Mouse (Mus musculus) ES-Bruce4 (cell line): ENCODE data around the gene Ctu2. TPM values are rescaled to one million over a fixed set of nuclear protein-coding genes. Genes with fewer than 3 reads are reported as not detected.

Experiments
- H3K27ac ChIP-seq: 2 replicates; pipeline ENCODE4 v1.5.1; 2012; ENCODE audit warnings: low read length, inconsistent platforms; ENCODE audit not compliant: insufficient read depth
- H3K27me3 ChIP-seq: 2 replicates; pipeline ENCODE4 v1.6.1; 2012; ENCODE audit warnings: mild to moderate bottlenecking, low read length, inconsistent platforms; ENCODE audit not compliant: control insufficient read depth, poor library complexity, insufficient read depth, severe bottlenecking
- H3K36me3 ChIP-seq: 2 replicates; pipeline ENCODE4 v1.6.1; 2012; ENCODE audit warnings: inconsistent platforms, mild to moderate bottlenecking, low read length, moderate library complexity; ENCODE audit not compliant: control insufficient read depth, poor library complexity, insufficient read depth, severe bottlenecking
- H3K4me1 ChIP-seq: one replicate; pipeline ENCODE4 v1.8.1; 2011; ENCODE audit warnings: low read length; ENCODE audit not compliant: control insufficient read depth, insufficient read depth
- H3K4me3 ChIP-seq: 2 replicates; pipeline ENCODE4 v1.5.1; 2011; ENCODE audit warnings: low read depth, mild to moderate bottlenecking, low read length
- H3K9ac ChIP-seq: 2 replicates; pipeline ENCODE4 v1.6.1; 2012; ENCODE audit warnings: low read depth, mild to moderate bottlenecking, inconsistent platforms; ENCODE audit not compliant: poor library complexity, severe bottlenecking
- H3K9me3 ChIP-seq: replicated peaks from 2 replicates; pipeline ENCODE4 v1.6.1; 2012; ENCODE audit warnings: mild to moderate bottlenecking, low read length, inconsistent platforms; ENCODE audit not compliant: control insufficient read depth, poor library complexity, insufficient read depth, severe bottlenecking
- CTCF ChIP-seq: IDR thresholded peaks from one replicate; pipeline ENCODE4 v1.8.1; 2011; ENCODE audit warnings: low read depth, low read length
- EP300 ChIP-seq: IDR thresholded peaks from 2 replicates; pipeline ENCODE4 v1.6.1; 2011; ENCODE audit warnings: low read depth, low read length; ENCODE audit not compliant: insufficient read depth
- POLR2A ChIP-seq: IDR thresholded peaks from one replicate; pipeline ENCODE4 v1.8.1; 2011; ENCODE audit warnings: low read length; ENCODE audit not compliant: insufficient read depth
- polyA plus RNA-seq: library from polyadenylated mRNA; stranded (reverse); fragments of >200 nt; gene quantifications from 2 replicates; pipeline ENCODE4 v1.2.4, GENCODE M21; 2011; ENCODE audit warnings: low read depth; ENCODE audit not compliant: missing spikeins, insufficient read depth, insufficient read length

The Ctu2 gene
- polyA plus RNA-seq, 1 experiment = 44.2 TPM

- Histone ChIP-seq H3K9ac (peak overlapping the region; percentile 6; the same call in 1 of the 2 replicates), H3K27ac (no peak overlapping the region), H3K9me3 (no peaks in the 10 kb centered on the region), H3K4me1 (no peaks in the 10 kb centered on the region), H3K27me3 (no peaks in the 10 kb centered on the region), H3K36me3 (peaks cover 47% of the 10 kb centered on the region), H3K4me3 (0 out of 2 replicates have a peak overlapping the region, but pooled peaks have one; percentile 7)
- TF ChIP-seq CTCF (no peak), EP300 (no peak), POLR2A (no peak)
These were observed 21.2 kb downstream of the Ctu2 start for GRCm38 (mm10) chr8:122497016-122497734.

- H3K27me3 ChIP-seq = no peaks in the 10 kb centered on the region
- H3K9ac ChIP-seq = peak overlapping the region; percentile 6; the same call in 1 of the 2 replicates
- no peak for TF ChIP-seq EP300
- peak; percentile 84 for TF ChIP-seq CTCF
- peaks cover 41% of the 10 kb centered on the region for H3K36me3 ChIP-seq
- no peak overlapping the region for H3K27ac ChIP-seq
- H3K4me3 ChIP-seq = 0 out of 2 replicates have a peak overlapping the region, but pooled peaks have one; percentile 7
- no peaks in the 10 kb centered on the region for H3K9me3 ChIP-seq
- H3K4me1 ChIP-seq = no peaks in the 10 kb centered on the region
These were observed 22.0 kb downstream of the Ctu2 start for GRCm38 (mm10) chr8:122497912-122498311.

- Histone ChIP-seq H3K9ac (no peak overlapping the region), H3K4me1 (no peaks in the 10 kb centered on the region), H3K27me3 (no peaks in the 10 kb centered on the region), H3K27ac (no peak overlapping the region), H3K4me3 (no peak overlapping the region), H3K9me3 (no peaks in the 10 kb centered on the region), H3K36me3 (peaks cover 19% of the 10 kb centered on the region)
- TF ChIP-seq CTCF (peak; percentile 95), EP300 (no peak)
These were observed 24.9 kb downstream of the Ctu2 start for GRCm38 (mm10) chr8:122500856-122501255.

GRCm38 (mm10) chr8:122511552-122511951 is 35.6 kb downstream of the Ctu2 start:
- TF ChIP-seq POLR2A (no peak), EP300 (no peak), CTCF (no peak)
- Histone ChIP-seq H3K36me3 (peaks cover 3% of the 10 kb centered on the region; the same call in 1 of the 2 replicates), H3K9me3 (no peaks in the 10 kb centered on the region), H3K27me3 (no peaks in the 10 kb centered on the region), H3K4me3 (no peak overlapping the region), H3K9ac (peak overlapping the region; percentile 13; the same call in 1 of the 2 replicates), H3K4me1 (peaks cover 3% of the 10 kb centered on the region), H3K27ac (peak overlapping the region; percentile 31; the same call in 1 of the 2 replicates)

GRCm38 (mm10) chr8:122512392-122512791 is 36.4 kb downstream of the Ctu2 start:
- Histone ChIP-seq H3K27ac (no peak overlapping the region), H3K27me3 (no peaks in the 10 kb centered on the region), H3K36me3 (no peaks in the 10 kb centered on the region; the same call in 1 of the 2 replicates), H3K4me1 (peaks cover 3% of the 10 kb centered on the region), H3K4me3 (no peak overlapping the region), H3K9me3 (no peaks in the 10 kb centered on the region), H3K9ac (no peak overlapping the region)
- TF ChIP-seq POLR2A (no peak), EP300 (no peak), CTCF (no peak)

GRCm38 (mm10) chr8:122515699-122516098 is 39.8 kb downstream of the Ctu2 start:
- Histone ChIP-seq H3K9ac (no peak overlapping the region), H3K36me3 (no peaks in the 10 kb centered on the region; the same call in 1 of the 2 replicates), H3K4me3 (no peak overlapping the region), H3K4me1 (peaks cover 13% of the 10 kb centered on the region), H3K27ac (no peak overlapping the region), H3K27me3 (no peaks in the 10 kb centered on the region), H3K9me3 (no peaks in the 10 kb centered on the region)
- no peak for TF ChIP-seq POLR2A
- TF ChIP-seq CTCF = no peak
- no peak for TF ChIP-seq EP300
